Mouse (Mus musculus): ENCODE data around the gene Cacng7.

- TF ChIP-seq CHD2 (IDR thresholded peaks at IDR 0.05; ENCODE audit: low read depth, low read length) (no peak), ZNF384 (IDR thresholded peaks at IDR 0.05; ENCODE audit: low read depth, low read length) (no peak), ZC3H11A (IDR thresholded peaks at IDR 0.05; ENCODE audit: borderline replicate concordance, low read depth, low read length) (no peak; the same call in 1 of the 2 replicates), HCFC1 (IDR thresholded peaks at IDR 0.05; ENCODE audit: borderline replicate concordance, insufficient read depth, low read length) (no peak)
Measured at GRCm38 (mm10) chr7:3300891-3301627, 31.7 kb upstream of the Cacng7 start.
